Mouse (Mus musculus): ENCODE data around the gene 2810459M11Rik. TPM values are rescaled to one million over a fixed set of nuclear protein-coding genes. Genes with fewer than 3 reads are reported as not detected.
"Not testable (repeated sequence)": the region's sequence is repeated elsewhere in the genome, so short reads cannot be mapped to it uniquely, and the experiment has no call there.

The 2810459M11Rik gene
- 1 to 10 TPM; 5.6 to 9.0 TPM for total RNA-seq (2021)

DNA sequence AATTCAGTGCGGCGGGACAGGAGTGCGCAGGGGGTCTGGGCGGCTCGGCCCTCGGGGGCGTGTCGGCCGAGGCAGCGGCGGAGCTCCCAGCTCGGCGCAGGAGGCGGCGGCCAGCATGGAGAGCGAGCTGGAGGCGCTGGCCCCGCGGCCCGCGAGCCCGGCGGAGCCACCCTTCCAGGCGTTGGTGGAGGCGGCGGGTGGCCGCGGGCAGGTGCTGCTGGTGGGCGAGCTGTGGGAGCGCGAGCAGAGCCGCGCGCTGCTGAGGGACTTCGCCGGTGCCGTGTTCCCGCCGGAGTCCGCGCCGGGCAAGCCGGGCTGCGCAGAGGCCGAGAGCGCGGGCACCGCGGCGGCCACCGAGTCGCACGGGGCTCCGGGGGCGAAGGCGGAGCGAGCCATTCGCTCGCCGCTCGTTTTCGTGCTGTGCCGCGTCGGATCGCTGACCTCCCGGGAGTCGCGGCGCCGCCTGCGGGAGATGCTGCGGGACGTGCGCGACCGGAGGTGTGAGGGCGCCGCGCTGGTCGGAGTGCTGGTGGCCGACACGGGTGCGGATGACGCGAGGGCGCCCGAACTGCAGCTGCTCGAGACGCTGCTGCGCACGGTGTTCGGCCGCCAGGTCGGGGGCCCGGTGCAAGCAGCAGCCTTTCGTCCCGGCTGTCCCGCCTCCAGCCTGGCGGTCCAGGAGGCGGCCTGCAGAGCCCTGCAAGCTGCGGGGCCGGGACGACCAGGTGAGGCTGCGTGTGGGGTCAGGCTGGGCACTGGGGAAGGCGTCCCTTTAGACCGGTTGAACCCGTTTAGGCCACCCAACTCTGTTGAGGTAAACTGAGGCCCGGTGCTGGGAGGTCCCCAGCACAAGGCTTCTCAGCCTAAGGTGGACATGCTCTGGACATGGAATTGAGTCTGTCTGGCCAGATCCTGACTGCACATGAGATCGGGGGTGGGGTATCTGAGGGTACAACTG is at the start of gene 2810459M11Rik:
Gene 2810459M11Rik (plus strand): TSS at position 16 of the 958 bp plus-strand sequence.
- peak; percentile 45 to 64 for DNase-seq (ENCODE audit: low spot score in 2 of 2)

DNA sequence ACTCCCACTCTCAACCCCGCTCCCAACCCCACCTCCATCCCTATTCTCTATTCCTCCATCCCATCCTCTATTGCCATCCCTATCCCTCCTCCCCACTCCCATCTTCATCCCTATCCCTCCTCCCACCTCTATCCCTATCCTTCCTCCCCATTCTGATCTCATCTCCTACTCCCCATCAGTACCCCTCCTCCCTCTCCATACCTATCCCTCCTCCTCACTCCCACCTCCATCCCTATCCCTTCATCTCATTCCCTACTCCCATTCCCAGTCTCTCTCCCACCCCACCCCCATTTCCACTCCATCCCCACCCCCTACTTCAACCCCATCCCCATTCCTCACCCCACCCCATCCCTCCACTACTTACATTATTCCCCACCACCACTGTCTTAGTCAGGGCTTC is 48.4 kb upstream of the 2810459M11Rik start:
- DNase-seq (ENCODE audit: low spot score in 2 of 2): no peak
- intact Hi-C loops (cut with DNase I): no loop called here

More for the DNA sequence above, at the start of gene 2810459M11Rik:
- intact Hi-C loops (cut with DNase I): no loop called here

DNA sequence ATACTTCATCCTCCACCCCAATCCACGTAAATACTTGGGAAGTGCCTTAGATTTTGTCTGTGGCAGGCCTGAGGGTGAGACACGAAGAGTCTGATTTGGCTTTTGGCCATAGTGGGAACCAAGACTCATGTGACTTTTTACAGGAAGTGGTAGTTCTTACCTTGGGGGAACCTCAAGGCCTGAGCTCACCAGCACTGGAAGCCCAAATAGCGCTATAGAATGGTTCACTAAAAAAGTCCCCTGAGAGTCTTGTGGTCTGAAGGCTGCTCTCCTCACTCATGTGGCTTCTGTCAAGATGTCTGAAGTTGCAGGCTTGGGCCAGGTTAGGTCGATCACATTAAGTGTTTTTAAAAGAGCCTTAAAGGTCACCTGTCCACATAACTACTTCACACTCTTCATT is 47.7 kb upstream of the 2810459M11Rik start:
- intact Hi-C loops (cut with DNase I): no loop called here
- no peak for DNase-seq (ENCODE audit: low spot score in 2 of 2)

DNA sequence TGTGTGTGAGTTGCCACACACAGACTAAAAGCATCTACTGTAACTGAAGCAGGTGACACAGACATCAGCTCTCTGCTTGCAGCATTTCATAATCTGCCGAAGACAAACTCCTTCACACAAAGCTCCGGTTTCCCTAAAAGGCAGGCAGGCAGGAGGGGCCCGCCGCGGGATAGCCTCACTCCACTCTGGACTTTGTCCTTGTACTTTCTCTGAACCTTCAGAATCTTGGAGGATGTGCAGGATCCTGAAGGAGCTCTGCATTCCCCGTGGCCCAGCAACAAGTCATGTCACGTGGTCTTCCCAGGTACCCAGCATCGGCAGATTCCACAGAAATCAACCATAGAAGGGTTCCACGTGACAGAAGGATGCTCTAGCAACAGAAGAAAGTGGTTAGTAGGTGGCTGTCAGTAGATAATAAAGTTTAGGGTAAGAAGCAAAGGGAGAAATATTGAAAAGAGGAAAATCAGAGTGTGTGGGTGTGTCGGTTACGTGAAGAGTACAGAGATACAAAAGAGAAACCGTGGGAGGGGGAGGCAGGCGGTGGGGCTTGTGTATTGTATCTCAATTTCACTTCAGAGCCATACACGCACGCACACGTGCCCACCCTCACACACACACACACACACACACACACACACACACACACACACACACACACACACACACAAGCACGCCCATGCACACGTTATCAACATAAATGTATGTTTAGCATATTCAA is 45.7 kb upstream of the 2810459M11Rik start:
- intact Hi-C loops (cut with DNase I): no loop called here
- peak; percentile 32 to 37 for DNase-seq (ENCODE audit: low spot score in 2 of 2)

DNA sequence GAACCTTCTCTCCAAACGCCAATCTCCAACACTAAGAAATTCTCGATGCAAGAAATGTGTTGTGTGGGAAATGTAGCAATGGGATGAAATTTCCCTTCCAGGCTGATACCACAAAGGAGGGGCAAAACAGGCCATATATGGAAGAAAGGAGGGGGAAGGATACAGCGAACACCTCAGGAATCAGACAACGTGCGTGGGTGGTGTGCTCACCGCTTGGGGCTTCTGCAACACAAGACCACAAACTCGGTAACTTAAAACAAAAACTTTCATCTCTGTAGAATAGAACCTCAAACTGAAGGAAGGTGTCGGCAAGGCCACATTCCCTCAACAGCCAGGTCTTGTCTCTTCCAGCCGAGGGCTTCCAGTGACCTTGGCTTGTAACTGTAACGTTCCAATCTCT is 40.1 kb upstream of the 2810459M11Rik start:
- intact Hi-C loops (cut with DNase I): loop anchor here (5.0 kb wide), 1 partner anchor 68 kb away; no protein-coding TSS in a partner anchor
- DNase-seq (ENCODE audit: low spot score in 2 of 2): no peak

DNA sequence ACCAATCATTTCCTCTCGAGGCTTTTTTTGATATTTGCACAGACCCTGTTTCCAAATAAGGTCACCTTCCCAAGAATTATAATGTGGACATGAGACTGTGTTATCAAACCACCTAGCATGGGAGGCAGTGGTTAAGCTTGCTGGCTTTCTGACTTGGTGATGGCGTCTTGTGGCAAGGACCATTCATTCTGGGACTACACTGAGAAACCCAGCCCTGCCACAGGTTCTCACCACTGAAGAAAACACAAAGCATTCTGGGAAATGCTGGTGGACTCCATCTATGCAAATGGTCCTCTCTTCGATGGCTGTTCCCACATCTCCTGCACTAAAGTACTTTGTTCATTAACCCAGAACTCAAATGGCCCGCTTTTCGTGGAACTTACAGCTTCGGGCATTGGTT is 39.6 kb upstream of the 2810459M11Rik start:
- intact Hi-C loops (cut with DNase I): loop anchor here (5.0 kb wide), 1 partner anchor 69 kb away; no protein-coding TSS in a partner anchor

DNA sequence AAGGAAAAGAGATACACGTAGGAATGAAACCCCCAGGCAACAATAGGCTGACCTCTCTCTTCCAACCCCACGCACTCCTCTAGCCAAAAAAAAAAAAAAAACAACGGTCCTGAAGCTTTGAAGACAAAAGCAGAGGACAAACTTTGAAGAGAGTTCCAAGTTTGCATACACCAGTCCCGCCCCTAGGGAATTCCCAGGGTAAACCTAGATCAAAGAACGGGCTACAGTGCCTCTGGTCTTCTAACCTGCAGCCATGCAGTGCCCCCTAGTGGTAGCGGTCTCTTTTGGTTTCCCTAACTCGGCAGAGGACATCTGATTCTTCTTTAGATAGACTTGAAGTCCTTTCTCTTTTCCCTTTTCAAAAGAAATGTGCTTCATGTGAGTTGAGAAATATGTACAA is 37.9 kb upstream of the 2810459M11Rik start:
- intact Hi-C loops (cut with DNase I): loop anchor here (1.0 to 5.0 kb wide), 2 partner anchors 70 to 154 kb away; no protein-coding TSS in a partner anchor
- DNase-seq (ENCODE audit: low spot score in 2 of 2): peak; percentile 83 to 87

More for the DNA sequence above, 39.6 kb upstream of the 2810459M11Rik start:
- DNase-seq (ENCODE audit: low spot score in 2 of 2): no peak

DNA sequence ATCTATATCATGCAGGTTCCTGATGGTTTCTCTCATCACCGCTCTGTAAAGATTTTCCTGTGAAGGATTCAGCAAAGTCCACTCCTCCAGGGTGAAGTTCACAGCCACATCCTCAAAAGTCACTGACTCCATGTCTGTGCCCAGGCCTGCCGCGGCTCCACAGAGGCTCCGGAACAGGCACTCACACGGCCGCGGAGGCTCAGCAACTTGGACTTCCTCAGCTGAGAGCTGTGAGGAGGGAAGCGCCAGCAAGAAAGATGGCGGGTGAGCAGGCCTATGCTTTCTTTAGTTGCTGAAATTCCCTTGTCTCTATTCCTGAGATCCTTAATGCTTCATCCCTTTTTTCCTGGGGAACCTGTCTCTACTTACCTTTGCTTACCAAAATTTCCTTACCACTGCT is 29.9 kb upstream of the 2810459M11Rik start:
- intact Hi-C loops (cut with DNase I); DNase-seq (ENCODE audit: low spot score in 2 of 2): not testable (repeated sequence)

DNA sequence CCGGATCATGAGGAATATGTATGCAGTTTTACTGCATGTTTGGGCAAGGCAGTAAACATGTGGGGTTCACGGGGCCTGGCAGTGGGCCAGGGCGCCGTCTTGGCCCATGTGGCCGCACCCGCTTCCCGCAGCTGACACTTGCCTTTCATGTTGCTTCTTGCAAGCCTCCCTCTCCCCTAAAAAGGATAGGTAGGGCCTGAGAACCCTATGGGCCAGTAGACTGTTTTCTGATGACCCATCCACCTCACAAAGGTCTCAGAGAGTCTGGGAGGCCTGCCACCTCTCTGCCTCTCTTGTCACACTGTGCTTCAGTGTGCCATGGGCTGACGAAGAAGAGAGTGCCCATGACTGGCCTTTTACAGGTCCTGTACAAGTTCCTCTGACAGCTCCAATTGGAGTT is 29.1 kb upstream of the 2810459M11Rik start, which contains the start of gene Spata3:
Gene Spata3 (plus strand): TSS at position 301 of the 400 bp plus-strand sequence.
- intact Hi-C loops (cut with DNase I): no loop called here
- no peak for DNase-seq (ENCODE audit: low spot score in 2 of 2)

DNA sequence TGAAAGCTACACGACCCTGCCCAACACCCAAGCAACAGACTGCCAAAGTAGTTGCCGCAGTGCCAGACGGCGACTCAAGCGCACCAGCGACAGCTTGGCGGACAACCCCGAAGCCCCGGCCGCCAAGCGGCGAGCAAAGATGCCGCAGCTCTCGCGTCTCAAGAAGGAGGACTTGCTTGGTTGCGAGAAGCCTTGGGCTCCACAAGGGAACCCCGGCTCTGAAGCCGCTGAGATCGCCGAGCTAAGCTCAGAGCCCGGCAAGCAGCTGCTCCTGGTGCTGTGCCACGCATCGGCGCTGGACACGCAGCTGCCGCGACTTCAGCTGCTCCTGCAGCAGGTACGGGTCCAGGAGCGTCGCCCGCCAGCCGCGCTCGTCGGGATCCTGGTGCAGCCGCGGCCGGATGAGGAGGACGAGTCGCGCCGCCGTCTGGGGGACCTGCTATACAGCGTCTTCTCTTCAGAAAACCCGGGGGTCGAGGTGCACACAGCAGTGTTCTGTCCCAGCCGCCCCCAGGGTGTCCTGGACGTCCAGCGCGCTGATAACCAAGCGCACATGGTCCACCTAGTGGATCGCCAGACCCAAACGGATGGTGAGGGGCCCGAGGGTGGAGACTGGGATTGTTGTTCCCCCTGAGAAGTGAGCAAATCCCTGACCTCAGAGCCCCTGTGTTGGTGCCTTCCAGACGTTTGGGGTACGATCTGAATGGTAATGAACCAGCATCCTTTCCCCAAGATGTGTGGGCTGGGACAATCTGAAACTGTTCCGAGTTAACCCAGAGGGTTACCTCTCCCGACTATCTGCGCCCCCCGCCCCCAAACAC is 27.2 kb upstream of the 2810459M11Rik start:
- peak; percentile 68 to 79 for DNase-seq (ENCODE audit: low spot score in 2 of 2)
- intact Hi-C loops (cut with DNase I): no loop called here

DNA sequence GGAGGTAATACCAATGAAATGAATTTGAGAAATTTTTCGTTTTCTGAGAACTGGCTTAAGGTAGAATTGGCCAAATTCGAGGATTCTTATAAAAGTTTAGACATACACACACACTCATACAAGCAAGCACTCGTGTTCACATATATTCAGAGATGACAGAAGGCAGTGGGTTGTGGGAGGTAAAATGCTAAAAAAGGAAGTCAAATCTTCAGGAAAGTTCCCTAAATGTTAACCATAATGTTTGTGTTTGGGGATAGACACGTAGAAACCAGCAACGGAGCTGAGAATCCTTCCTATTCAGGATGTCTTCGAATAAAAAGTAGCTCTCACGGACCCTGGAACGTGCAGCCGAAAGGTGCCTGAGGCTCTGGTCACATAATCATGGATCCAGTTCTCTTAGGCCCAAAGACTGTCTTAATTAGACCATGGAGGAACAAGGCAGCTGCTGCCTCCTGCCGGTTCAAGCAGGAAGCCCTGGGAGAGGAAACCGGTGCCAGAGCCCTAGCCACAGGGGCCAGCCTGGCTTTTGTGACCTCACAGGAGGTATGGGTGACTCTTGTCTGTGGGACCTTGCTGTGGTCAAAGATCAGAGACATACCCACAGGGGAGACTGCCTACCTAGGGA is 24.2 kb upstream of the 2810459M11Rik start:
- intact Hi-C loops (cut with DNase I): no loop called here
- peak; percentile 44 to 53 for DNase-seq (ENCODE audit: low spot score in 2 of 2)

DNA sequence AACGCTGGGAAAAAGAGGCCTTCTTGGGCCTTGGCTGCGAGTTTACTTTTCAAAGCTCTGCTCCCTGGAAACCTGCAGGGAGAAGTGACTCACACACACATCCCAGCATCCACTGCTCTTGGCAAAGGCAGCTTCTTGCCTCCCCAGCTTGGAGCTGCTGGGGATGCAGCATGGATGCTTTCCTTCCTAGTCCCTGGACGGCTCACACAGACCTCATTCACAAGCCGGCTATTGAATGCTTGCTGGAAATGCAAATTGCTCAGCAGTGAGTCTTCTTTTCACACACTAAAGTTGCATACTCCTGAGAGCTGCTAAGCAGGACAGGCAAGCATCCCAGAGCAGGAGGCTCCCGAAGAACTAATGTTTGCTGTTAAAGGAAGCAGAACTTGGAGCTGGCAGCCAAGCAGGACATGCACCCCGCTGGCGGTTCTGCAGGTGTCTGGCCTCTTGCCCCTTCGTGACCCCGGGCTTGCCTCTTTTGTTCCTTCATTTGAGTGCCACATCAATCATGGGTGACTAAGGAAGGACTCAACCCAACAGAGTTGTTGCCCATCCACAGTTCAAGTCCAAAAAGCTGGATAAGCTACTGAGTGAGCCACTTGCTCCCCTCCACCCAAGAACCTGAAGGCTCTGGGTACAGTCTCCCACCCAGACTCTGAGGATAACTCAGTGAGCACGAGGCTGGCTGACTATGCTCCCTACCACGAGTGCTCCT is 13.2 kb upstream of the 2810459M11Rik start:
- intact Hi-C loops (cut with DNase I): no loop called here
- DNase-seq (ENCODE audit: low spot score in 2 of 2): peak; percentile 71 to 76

DNA sequence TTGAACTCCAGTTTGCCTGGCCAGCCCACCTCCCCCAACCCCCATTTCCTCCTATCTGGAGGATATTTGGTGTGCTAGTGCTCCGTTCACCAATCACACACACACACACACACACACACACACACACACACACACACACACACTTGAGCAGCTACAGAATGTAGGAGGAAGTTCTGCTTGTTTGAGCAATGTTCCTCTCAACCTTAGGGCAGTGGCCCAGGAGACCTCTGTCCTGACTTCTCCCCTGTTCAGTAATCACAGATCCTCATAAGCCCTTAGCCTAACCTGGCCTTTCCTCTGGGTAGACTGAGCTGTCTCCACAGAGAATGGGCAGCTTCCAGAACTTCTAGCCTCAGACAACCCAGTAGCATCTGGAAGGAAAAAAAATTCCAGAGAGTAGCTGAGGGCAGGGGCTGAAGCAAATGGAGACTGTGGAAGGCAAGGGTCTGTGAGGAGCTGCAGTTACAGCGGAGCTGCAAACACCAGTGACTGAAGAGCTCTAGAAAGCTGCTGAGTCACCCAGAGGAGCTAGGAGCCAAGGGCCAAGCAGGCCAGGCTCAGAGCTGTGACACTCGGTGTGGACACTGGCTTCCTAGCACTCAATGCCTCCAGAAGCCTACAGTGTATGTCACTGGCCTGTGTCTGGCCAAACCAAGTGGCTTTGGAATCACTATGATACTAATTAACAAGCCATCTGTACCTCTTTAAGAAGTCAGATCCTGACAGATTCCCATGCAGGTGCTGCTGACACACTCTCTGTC is 7.3 kb upstream of the 2810459M11Rik start:
- intact Hi-C loops (cut with DNase I): no loop called here
- DNase-seq (ENCODE audit: low spot score in 2 of 2): no peak

DNA sequence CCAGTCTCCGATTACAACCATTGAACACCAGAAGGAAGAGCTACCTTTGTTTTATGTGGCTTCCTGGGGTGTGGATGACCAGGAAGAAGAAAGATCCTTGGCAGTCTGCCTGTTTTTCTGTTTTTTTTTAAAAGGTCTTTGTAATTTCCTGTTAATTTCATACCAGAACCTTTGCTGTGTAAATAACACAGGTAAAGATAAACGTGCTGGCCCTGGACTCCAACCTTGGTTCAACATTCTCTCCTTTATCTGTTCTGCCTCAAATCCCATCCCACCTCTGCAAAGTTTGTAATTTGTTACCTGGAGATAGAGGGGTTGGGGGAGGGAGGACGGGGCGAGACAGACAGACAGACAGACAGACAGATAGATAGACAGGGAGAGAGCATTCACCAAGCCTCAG is 5.5 kb upstream of the 2810459M11Rik start:
- intact Hi-C loops (cut with DNase I): no loop called here
- no peak for DNase-seq (ENCODE audit: low spot score in 2 of 2)

DNA sequence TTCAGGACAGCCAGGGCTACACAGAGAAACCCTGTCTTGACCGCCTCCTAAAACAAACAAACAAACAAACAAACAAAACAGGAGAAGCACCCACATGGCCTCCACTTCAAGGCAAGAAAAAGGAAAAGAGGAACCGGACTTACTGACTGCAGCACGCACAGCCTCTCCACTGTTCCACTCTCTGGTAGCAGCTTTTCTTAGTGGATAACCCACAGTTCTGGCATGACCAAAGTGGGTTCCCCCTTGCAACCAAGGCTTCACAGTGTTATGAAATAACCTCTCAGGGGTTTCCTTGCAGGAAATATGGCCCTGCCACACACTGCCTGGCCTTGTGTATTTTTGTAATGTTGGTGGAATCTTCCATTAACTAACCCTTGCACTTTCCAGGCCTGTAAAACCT is 4.8 kb upstream of the 2810459M11Rik start:
- no peak for DNase-seq (ENCODE audit: low spot score in 2 of 2)
- intact Hi-C loops (cut with DNase I): no loop called here

DNA sequence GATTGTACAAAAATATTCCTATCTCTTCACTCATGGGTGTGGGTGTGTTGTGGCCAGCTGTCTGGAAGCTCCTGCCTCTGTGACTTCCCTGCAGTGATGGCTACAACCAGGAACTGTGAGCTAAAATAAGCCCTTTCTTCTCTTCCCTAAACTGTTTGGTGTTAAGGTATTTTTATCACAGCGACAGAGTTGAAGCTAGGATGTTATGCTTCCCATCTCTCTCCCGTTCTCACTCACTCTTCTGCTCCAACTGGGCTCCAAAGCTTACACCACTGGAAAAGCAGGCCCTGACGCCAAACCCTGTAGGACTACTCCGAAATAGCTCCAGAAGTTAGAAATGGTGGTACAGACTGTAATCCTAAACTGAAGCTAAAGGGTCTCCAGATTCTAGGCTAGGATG is 607 bp upstream of the 2810459M11Rik start:
- DNase-seq (ENCODE audit: low spot score in 2 of 2): no peak
- intact Hi-C loops (cut with DNase I): no loop called here

DNA sequence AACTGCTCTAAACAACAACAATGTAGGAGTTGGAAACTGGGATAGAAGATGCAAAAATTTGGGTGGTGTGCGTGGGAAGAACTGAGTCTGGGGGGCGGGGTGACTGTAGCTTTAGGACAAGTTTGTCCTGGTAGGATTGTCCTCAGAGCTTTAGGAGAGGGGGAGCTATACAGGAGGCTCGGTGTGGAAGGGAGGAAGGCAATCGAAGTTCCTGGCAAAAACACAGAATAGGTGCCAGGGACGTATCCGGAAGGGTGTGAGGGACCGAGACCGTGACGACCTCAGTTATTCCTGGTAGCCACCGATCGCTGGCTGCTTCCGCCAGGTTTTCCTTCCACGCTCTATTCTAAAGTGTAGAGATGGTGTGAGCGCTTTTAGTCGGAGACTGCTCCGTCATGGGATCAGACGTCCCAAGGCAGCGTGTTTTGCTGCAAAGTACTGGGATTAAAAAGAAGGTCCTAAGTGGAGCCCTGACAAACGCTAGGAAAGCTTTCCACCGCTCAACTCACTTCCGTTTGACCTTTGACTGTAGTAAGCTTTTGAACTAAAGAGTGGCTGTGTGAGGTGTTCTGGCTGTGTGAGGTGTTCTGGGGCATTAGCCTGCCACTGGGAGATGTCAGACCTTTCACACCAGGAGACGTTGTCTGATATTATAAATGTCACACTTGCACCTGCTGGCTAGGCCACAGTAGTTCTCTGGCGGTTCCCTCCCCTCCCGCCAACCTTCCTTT is 1.3 kb downstream of the 2810459M11Rik start:
- no peak for DNase-seq (ENCODE audit: low spot score in 2 of 2)
- intact Hi-C loops (cut with DNase I): no loop called here
